Mouse (Mus musculus): Measurements from ENCODE around the gene Ccdc36. TPM values are rescaled to one million over a fixed set of nuclear protein-coding genes. Genes with fewer than 3 reads are reported as not detected.

Gene Ccdc36
- polyA plus RNA-seq, 1 experiment from 2014 or later: 0.45 TPM

GRCm38 (mm10) chr9:108436182-108436581 is 7.9 kb upstream of the Ccdc36 start, which contains the start of gene BC048562:
Gene BC048562 (plus strand): TSS chr9:108436482.
- H3K4me1 ChIP-seq (ENCODE audit: control insufficient read depth, insufficient read depth, low read length): peaks cover 12% of the 10 kb centered on the region
- H3K27ac ChIP-seq (ENCODE audit: low read length): no peak within 1 kb of the TSS
- H3K4me3 ChIP-seq (ENCODE audit: low read length): no peak within 1 kb of the TSS
- no peaks in the 10 kb centered on the region for H3K27me3 ChIP-seq (ENCODE audit: control insufficient read depth, insufficient read depth, low read length)
- H3K4me2 ChIP-seq (ENCODE audit: low read depth, low read length): no peak within 1 kb of the TSS
- 72% methylated on average over 3 of the region's 3 CpGs for WGBS
- H3K36me3 ChIP-seq (ENCODE audit: control insufficient read depth, insufficient read depth): no peaks in the 10 kb centered on the region
- no peaks in the 10 kb centered on the region; the same call in 1 of the 2 replicates for H3K9me3 ChIP-seq (replicated peaks; ENCODE audit: control insufficient read depth, low read length)
- no peak for ATAC-seq (replicated peaks; ENCODE audit: extremely low read depth, insufficient read depth, low FRiP score)
- H3K9ac ChIP-seq (ENCODE audit: low read length): no peak within 1 kb of the TSS

- Histone ChIP-seq H3K36me3 (ENCODE audit: control insufficient read depth, insufficient read depth) (no peaks in the 10 kb centered on the region), H3K9me3 (replicated peaks; ENCODE audit: control insufficient read depth, low read length) (no peaks in the 10 kb centered on the region; the same call in 1 of the 2 replicates), H3K9ac (ENCODE audit: low read length) (0 out of 2 replicates have a peak overlapping the region, but pooled peaks have one; percentile 39), H3K27ac (ENCODE audit: low read length) (no peak overlapping the region), H3K4me1 (ENCODE audit: control insufficient read depth, insufficient read depth, low read length) (no peaks in the 10 kb centered on the region), H3K4me3 (ENCODE audit: low read length) (peak overlapping the region; percentile 31), H3K27me3 (ENCODE audit: control insufficient read depth, insufficient read depth, low read length) (no peaks in the 10 kb centered on the region), H3K4me2 (ENCODE audit: low read depth, low read length) (peak overlapping the region; percentile 63)
- 38% methylated on average over 32 of the region's 32 CpGs for WGBS
- no peak for ATAC-seq (replicated peaks; ENCODE audit: extremely low read depth, insufficient read depth, low FRiP score)
These were observed 3.3 kb upstream of the Ccdc36 start for GRCm38 (mm10) chr9:108431431-108432067.

GRCm38 (mm10) chr9:108412221-108412620 is 16.1 kb downstream of the Ccdc36 start:
- Histone ChIP-seq H3K9me3 (replicated peaks; ENCODE audit: control insufficient read depth, low read length) (no peaks in the 10 kb centered on the region), H3K4me2 (ENCODE audit: low read depth, low read length) (no peak overlapping the region), H3K36me3 (ENCODE audit: control insufficient read depth, insufficient read depth) (no peaks in the 10 kb centered on the region), H3K27ac (ENCODE audit: low read length) (no peak overlapping the region), H3K9ac (ENCODE audit: low read length) (no peak overlapping the region), H3K4me1 (ENCODE audit: control insufficient read depth, insufficient read depth, low read length) (no peaks in the 10 kb centered on the region; the same call in 1 of the 2 replicates), H3K27me3 (ENCODE audit: control insufficient read depth, insufficient read depth, low read length) (no peaks in the 10 kb centered on the region), H3K4me3 (ENCODE audit: low read length) (no peak overlapping the region)
- ATAC-seq (replicated peaks; ENCODE audit: extremely low read depth, insufficient read depth, low FRiP score): no peak
- WGBS: 68% methylated on average over 1 of the region's 1 CpGs

DNA sequence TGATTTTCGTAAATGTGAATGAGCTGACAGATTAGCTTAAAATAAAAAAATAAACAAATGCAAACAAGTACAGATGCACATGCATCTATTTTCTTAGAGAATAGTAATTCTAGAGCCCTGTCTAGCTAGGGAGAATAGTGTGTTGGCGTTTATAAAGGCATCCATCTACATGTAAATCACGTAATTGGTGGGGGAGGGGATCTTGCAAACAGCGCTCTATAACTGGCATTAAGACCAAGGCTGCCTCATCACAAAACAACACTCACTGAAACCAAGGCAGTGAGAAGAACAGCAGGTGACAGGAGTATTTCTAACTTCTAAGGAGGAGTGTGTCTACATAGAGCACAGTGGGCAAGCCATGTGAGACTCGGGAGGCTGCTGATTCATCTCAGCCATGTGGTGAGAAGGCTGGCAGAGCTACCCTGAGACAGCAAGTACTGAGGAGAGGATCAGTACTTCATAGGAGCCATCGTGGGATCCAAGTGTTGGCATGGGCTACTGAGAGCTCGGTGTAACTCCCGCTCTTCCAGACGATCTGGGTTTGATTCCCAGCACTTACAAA is 16.8 kb downstream of the Ccdc36 start:
- H3K27me3 ChIP-seq (ENCODE audit: control insufficient read depth, insufficient read depth, low read length): no peaks in the 10 kb centered on the region
- H3K4me1 ChIP-seq (ENCODE audit: control insufficient read depth, insufficient read depth, low read length): no peaks in the 10 kb centered on the region; the same call in 1 of the 2 replicates
- H3K9ac ChIP-seq (ENCODE audit: low read length): no peak overlapping the region
- no peak overlapping the region for H3K4me2 ChIP-seq (ENCODE audit: low read depth, low read length)
- H3K9me3 ChIP-seq (replicated peaks; ENCODE audit: control insufficient read depth, low read length): no peaks in the 10 kb centered on the region
- no peak overlapping the region for H3K4me3 ChIP-seq (ENCODE audit: low read length)
- no peaks in the 10 kb centered on the region for H3K36me3 ChIP-seq (ENCODE audit: control insufficient read depth, insufficient read depth)
- no peak overlapping the region for H3K27ac ChIP-seq (ENCODE audit: low read length)
- no peak for ATAC-seq (replicated peaks; ENCODE audit: extremely low read depth, insufficient read depth, low FRiP score)
- 82% methylated on average over 9 of the region's 9 CpGs for WGBS

- ATAC-seq (replicated peaks; ENCODE audit: extremely low read depth, insufficient read depth, low FRiP score): no peak
- Histone ChIP-seq H3K36me3 (ENCODE audit: control insufficient read depth, insufficient read depth) (no peaks in the 10 kb centered on the region), H3K9ac (ENCODE audit: low read length) (no peak overlapping the region), H3K4me3 (ENCODE audit: low read length) (no peak overlapping the region), H3K4me2 (ENCODE audit: low read depth, low read length) (no peak overlapping the region), H3K4me1 (ENCODE audit: control insufficient read depth, insufficient read depth, low read length) (no peaks in the 10 kb centered on the region; the same call in 1 of the 2 replicates), H3K9me3 (replicated peaks; ENCODE audit: control insufficient read depth, low read length) (no peaks in the 10 kb centered on the region), H3K27me3 (ENCODE audit: control insufficient read depth, insufficient read depth, low read length) (no peaks in the 10 kb centered on the region), H3K27ac (ENCODE audit: low read length) (no peak overlapping the region)
- 64% methylated on average over 4 of the region's 4 CpGs for whole genome bisulfite sequencing
These were observed 18.7 kb downstream of the Ccdc36 start for GRCm38 (mm10) chr9:108409535-108409934.

GRCm38 (mm10) chr9:108404451-108404850 is 23.8 kb downstream of the Ccdc36 start:
- Histone ChIP-seq H3K4me3 (ENCODE audit: low read length) (no peak overlapping the region), H3K27ac (ENCODE audit: low read length) (no peak overlapping the region), H3K36me3 (ENCODE audit: control insufficient read depth, insufficient read depth) (no peaks in the 10 kb centered on the region), H3K9me3 (replicated peaks; ENCODE audit: control insufficient read depth, low read length) (no peaks in the 10 kb centered on the region), H3K4me2 (ENCODE audit: low read depth, low read length) (no peak overlapping the region), H3K4me1 (ENCODE audit: control insufficient read depth, insufficient read depth, low read length) (no peaks in the 10 kb centered on the region; the same call in 1 of the 2 replicates), H3K27me3 (ENCODE audit: control insufficient read depth, insufficient read depth, low read length) (no peaks in the 10 kb centered on the region), H3K9ac (ENCODE audit: low read length) (no peak overlapping the region)
- no peak for ATAC-seq (replicated peaks; ENCODE audit: extremely low read depth, insufficient read depth, low FRiP score)
- 71% methylated on average over 8 of the region's 8 CpGs for WGBS

DNA sequence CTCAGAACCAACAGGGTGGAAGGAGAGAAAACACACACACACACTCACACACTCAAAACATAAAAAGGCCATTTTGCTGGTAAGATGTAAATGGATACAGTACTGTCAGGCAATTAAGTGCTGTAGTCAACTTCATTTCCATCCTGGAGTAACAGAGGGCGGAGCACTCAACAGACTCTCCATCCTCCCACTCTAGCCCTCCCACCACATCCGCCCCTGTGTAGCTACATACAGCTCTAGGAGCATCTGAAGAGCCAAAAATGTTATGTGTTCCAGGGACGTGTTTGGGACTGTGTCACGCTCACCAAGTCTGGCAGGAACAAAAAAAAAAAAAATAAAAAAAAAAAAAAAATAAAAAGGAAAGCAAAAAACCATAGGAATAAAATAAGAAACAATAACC is 25.2 kb downstream of the Ccdc36 start:
- ATAC-seq (replicated peaks; ENCODE audit: extremely low read depth, insufficient read depth, low FRiP score): no peak
- Histone ChIP-seq H3K4me3 (ENCODE audit: low read length) (no peak overlapping the region), H3K27me3 (ENCODE audit: control insufficient read depth, insufficient read depth, low read length) (no peaks in the 10 kb centered on the region), H3K36me3 (ENCODE audit: control insufficient read depth, insufficient read depth) (no peaks in the 10 kb centered on the region), H3K4me1 (ENCODE audit: control insufficient read depth, insufficient read depth, low read length) (no peaks in the 10 kb centered on the region; the same call in 1 of the 2 replicates), H3K9me3 (replicated peaks; ENCODE audit: control insufficient read depth, low read length) (no peaks in the 10 kb centered on the region), H3K27ac (ENCODE audit: low read length) (no peak overlapping the region), H3K4me2 (ENCODE audit: low read depth, low read length) (no peak overlapping the region), H3K9ac (ENCODE audit: low read length) (no peak overlapping the region)
- 71% methylated on average over 4 of the region's 4 CpGs for WGBS

DNA sequence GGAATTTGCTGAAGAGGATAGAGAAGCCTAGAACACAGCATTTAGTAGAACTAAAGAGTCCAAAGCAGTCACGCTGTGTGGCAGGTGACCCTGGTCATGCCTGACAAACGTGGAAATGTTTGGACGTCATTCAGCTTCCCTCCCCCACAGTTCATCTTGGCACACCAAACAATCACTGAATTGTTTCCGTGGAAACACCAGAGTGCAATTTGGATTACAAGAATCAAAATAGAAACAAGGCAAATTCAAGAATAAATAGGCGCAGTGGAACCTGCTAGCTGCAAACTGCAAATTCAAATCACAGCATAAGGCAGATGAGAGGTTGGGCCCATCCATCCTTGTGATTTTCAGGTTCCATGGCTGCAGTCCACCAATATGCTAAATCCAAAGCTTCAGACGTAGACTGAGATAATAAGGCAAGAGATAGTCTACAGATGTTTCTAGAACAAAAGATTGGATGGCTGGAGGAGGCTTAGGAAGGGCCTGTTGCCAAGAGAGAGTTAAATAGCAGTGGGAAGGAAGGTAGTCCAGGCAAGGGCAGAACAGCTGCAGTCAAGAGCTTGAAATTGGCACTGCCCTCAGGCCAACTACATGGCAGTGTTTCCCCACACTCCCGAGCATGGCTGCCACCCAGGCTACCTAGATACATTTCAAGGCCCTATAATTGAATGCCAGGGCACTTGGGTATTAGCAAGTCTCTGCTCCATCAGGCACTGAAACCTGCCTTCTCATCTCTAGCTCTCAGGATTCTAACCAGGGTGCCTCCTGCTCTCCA is 26.9 kb downstream of the Ccdc36 start:
- WGBS: 54% methylated on average over 7 of the region's 7 CpGs
- ATAC-seq (replicated peaks; ENCODE audit: extremely low read depth, insufficient read depth, low FRiP score): no peak
- H3K27ac ChIP-seq (ENCODE audit: low read length): no peak overlapping the region

GRCm38 (mm10) chr9:108398324-108398723 is 30.0 kb downstream of the Ccdc36 start:
- no peaks in the 10 kb centered on the region for H3K27me3 ChIP-seq (ENCODE audit: control insufficient read depth, insufficient read depth, low read length)
- H3K4me2 ChIP-seq (ENCODE audit: low read depth, low read length): no peak overlapping the region
- H3K9ac ChIP-seq (ENCODE audit: low read length): no peak overlapping the region
- WGBS: 93% methylated on average over 3 of the region's 3 CpGs
- peaks cover 3% of the 10 kb centered on the region; the same call in 1 of the 2 replicates for H3K36me3 ChIP-seq (ENCODE audit: control insufficient read depth, insufficient read depth)
- no peaks in the 10 kb centered on the region for H3K9me3 ChIP-seq (replicated peaks; ENCODE audit: control insufficient read depth, low read length)
- H3K4me1 ChIP-seq (ENCODE audit: control insufficient read depth, insufficient read depth, low read length): no peaks in the 10 kb centered on the region; the same call in 1 of the 2 replicates
- no peak overlapping the region for H3K27ac ChIP-seq (ENCODE audit: low read length)
- no peak overlapping the region for H3K4me3 ChIP-seq (ENCODE audit: low read length)
- no peak for ATAC-seq (replicated peaks; ENCODE audit: extremely low read depth, insufficient read depth, low FRiP score)

More for the DNA sequence above, 26.9 kb downstream of the Ccdc36 start:
- no peaks in the 10 kb centered on the region for H3K27me3 ChIP-seq (ENCODE audit: control insufficient read depth, insufficient read depth, low read length)
- H3K4me3 ChIP-seq (ENCODE audit: low read length): no peak overlapping the region
- no peak overlapping the region for H3K4me2 ChIP-seq (ENCODE audit: low read depth, low read length)
- no peaks in the 10 kb centered on the region for H3K36me3 ChIP-seq (ENCODE audit: control insufficient read depth, insufficient read depth)
- no peaks in the 10 kb centered on the region; the same call in 1 of the 2 replicates for H3K4me1 ChIP-seq (ENCODE audit: control insufficient read depth, insufficient read depth, low read length)
- no peak overlapping the region for H3K9ac ChIP-seq (ENCODE audit: low read length)
- H3K9me3 ChIP-seq (replicated peaks; ENCODE audit: control insufficient read depth, low read length): no peaks in the 10 kb centered on the region
